Mouse (Mus musculus) hindbrain, embryonic 11.5 days (tissue): ENCODE measurements around the gene 5430419D17Rik. TPM values are rescaled to one million over a fixed set of nuclear protein-coding genes. Genes with fewer than 3 reads are reported as not detected.
A peak's percentile ranks its signal among the peaks of the same experiment; 100 is the strongest.

Experiments used
- ATAC-seq: fragments of 200-750 bp; cut with Nextera tagmentation; 2 replicates; pipeline ENCODE4 v1.8.0; 2017; ENCODE audit warnings: mild to moderate bottlenecking, moderate TSS enrichment, moderate library complexity; ENCODE audit not compliant: low FRiP score
- DNase-seq: peaks from one replicate; pipeline ENCODE4 v3.0.0-alpha.2; 2015; ENCODE audit warnings: low spot score
- H3K27ac ChIP-seq: fragments of 300-500 bp; sonication (generic); 2 replicates; pipeline ENCODE4 v1.5.1; 2014; ENCODE audit warnings: mild to moderate bottlenecking, low read depth, low read length
- H3K27me3 ChIP-seq: fragments of 300-500 bp; sonication (generic); 2 replicates; pipeline ENCODE4 v1.6.1; 2014; ENCODE audit warnings: mild to moderate bottlenecking, low read length, moderate library complexity, mixed read lengths; ENCODE audit not compliant: control insufficient read depth, insufficient read depth
- H3K36me3 ChIP-seq: fragments of 300-500 bp; sonication (generic); 2 replicates; pipeline ENCODE4 v1.6.1; 2014; ENCODE audit warnings: mild to moderate bottlenecking, low read length, moderate library complexity, mixed read lengths; ENCODE audit not compliant: control insufficient read depth, insufficient read depth
- H3K4me1 ChIP-seq: fragments of 300-500 bp; sonication (generic); replicated peaks from 2 replicates; pipeline ENCODE4 v1.6.1; 2014; ENCODE audit warnings: low read length, mixed read lengths; ENCODE audit not compliant: control insufficient read depth, insufficient read depth
- H3K4me2 ChIP-seq: fragments of 300-500 bp; sonication (generic); replicated peaks from 2 replicates; pipeline ENCODE4 v1.6.1; 2014; ENCODE audit warnings: mild to moderate bottlenecking, low read depth, low read length
- H3K4me3 ChIP-seq: fragments of 300-500 bp; sonication (generic); 2 replicates; pipeline ENCODE4 v1.5.1; 2014; ENCODE audit warnings: low read depth, low read length
- H3K9ac ChIP-seq: fragments of 300-500 bp; sonication (generic); 2 replicates; pipeline ENCODE4 v1.6.1; 2014; ENCODE audit warnings: low read depth, low read length
- H3K9me3 ChIP-seq: fragments of 300-500 bp; sonication (generic); 2 replicates; pipeline ENCODE4 v1.6.1; 2016; ENCODE audit warnings: low read length; ENCODE audit not compliant: control insufficient read depth
- WGBS: fragments of 180-500 bp; shearing (Covaris S2); extraction: QIAGEN DNeasy Blood & Tissue Kit; methylation state at CpG from one replicate; pipeline ENCODE4 v1.1.7; 2014; 5-methylcytosine and 5-hydroxymethylcytosine counted together
- polyA plus RNA-seq: library from polyadenylated mRNA; unstranded; fragments of >200 nt; fragmentation: Nextera tagmentation; extraction: Ambion mirVana; gene quantifications from 2 replicates; pipeline ENCODE4 v1.2.1, GENCODE M21; 2014

Gene 5430419D17Rik
- polyA plus RNA-seq, result not detected in 2 replicates

DNA sequence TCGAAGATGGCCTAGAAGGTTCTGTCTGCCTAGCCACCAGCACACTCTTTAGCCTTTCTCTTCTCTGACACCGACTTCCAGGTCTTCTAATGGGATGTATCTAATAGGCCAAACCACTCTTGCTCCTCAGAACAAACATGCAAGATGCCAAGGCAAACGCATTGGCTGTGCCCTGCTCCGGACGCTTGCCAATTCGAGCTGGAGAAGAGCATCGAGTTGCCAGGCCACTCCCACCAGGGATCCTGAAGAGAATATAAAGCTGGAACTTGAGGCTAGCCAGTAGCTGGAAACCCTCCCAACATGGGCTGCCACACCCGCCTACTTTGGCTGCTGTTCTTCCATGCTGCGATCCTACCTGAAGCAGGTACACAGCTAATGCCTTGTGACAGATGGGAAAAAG, at the start of gene 5430419D17Rik:
TSS of gene 5430419D17Rik (plus strand) at position 282 of the 400 bp plus-strand sequence.
- no peak within 1 kb of the TSS for H3K27ac ChIP-seq
- H3K36me3 ChIP-seq, result no peaks in the 10 kb centered on the region
- ATAC-seq, result no peak
- DNase-seq, result no peak
- H3K4me2 ChIP-seq, result no peak within 1 kb of the TSS
- H3K9me3 ChIP-seq, result no peaks in the 10 kb centered on the region
- H3K4me1 ChIP-seq, result no peaks in the 10 kb centered on the region
- WGBS, result 90% methylated on average over 9 of the region's 9 CpGs
- H3K27me3 ChIP-seq, result no peaks in the 10 kb centered on the region
- no peak within 1 kb of the TSS for H3K9ac ChIP-seq
- H3K4me3 ChIP-seq, result no peak within 1 kb of the TSS

DNA sequence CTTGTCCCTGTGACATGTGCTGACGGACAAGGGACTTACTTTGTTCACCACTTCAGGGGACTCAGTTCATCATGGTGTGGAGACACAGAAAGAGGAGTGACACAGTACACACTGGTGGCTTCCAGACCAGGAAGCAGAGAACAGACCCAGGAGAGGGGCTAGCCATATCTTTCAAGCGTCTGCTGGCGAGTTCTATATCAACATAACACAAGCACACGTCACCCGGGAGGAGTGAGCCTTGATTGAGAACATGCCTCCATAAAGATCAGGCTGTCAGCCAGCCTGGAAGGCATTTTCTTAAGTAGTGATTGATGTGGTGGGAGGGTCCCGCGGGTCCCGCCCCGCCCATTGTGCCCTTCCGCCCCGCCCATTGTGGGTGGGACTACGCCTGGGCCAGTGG, 44.2 kb upstream of the 5430419D17Rik start:
- Histone ChIP-seq H3K4me1 (no peaks in the 10 kb centered on the region), H3K9me3 (no peaks in the 10 kb centered on the region), H3K4me2 (no peak overlapping the region), H3K4me3 (no peak overlapping the region), H3K9ac (no peak overlapping the region), H3K36me3 (no peaks in the 10 kb centered on the region), H3K27ac (no peak overlapping the region), H3K27me3 (no peaks in the 10 kb centered on the region)
- DNase-seq, result peak; percentile 39
- WGBS, result 56% methylated on average over 12 of the region's 12 CpGs
- no peak for ATAC-seq

DNA sequence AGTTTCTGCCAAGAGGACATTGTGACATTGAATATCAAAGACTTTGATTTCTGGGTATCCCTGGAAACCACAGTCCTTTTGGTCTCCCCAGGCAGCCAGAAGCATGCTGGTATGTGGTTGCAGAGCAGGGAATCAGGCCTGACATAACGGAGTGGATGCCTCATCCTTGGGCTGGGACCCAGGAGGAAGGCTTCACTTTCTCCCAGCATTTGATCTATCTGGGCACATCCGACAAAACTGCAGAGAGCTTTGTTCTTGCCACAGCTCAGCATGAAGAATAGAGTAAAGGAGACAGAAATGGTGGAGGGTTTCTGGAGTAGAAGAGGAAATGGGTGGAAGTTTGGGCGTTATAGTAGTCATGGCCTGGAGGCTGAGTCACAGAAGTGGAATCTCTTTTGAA, 41.0 kb upstream of the 5430419D17Rik start:
- 78% methylated on average over 3 of the region's 3 CpGs for WGBS
- Histone ChIP-seq H3K27me3 (no peaks in the 10 kb centered on the region), H3K36me3 (no peaks in the 10 kb centered on the region), H3K4me2 (no peak overlapping the region), H3K4me1 (no peaks in the 10 kb centered on the region), H3K9ac (no peak overlapping the region), H3K9me3 (no peaks in the 10 kb centered on the region), H3K27ac (no peak overlapping the region), H3K4me3 (no peak overlapping the region)
- DNase-seq (no peak), ATAC-seq (no peak)

DNA sequence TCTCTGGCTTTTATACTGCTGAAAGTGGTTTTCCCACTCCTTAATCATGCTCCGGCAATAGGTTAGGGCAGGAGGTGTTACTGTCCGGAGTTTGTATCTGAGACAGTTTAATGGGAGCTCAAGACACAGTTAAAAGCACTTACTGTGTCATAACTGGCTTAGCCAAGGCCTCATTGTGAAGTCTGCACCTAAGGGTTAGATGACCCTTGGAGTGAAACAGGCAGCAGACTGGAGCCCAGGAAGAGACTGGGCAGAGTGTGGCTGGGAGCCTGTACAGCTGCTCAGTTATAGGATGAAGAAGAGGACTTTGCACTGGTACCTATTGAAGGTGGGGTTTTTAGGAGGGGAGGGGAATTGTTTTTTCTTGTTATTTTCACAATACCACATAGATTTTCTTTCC, 28.0 kb upstream of the 5430419D17Rik start, which contains the start of gene 4933402N03Rik:
TSS of gene 4933402N03Rik (minus strand) at position 101 of the 400 bp plus-strand sequence.
- H3K27ac ChIP-seq, result no peak within 1 kb of the TSS
- H3K27me3 ChIP-seq, result no peaks in the 10 kb centered on the region
- no peak within 1 kb of the TSS for H3K9ac ChIP-seq
- DNase-seq (no peak), ATAC-seq (no peak)
- WGBS, result 95% methylated on average over 2 of the region's 2 CpGs
- H3K4me1 ChIP-seq, result no peaks in the 10 kb centered on the region
- no peaks in the 10 kb centered on the region for H3K9me3 ChIP-seq
- H3K36me3 ChIP-seq, result no peaks in the 10 kb centered on the region
- no peak within 1 kb of the TSS for H3K4me2 ChIP-seq
- H3K4me3 ChIP-seq, result no peak within 1 kb of the TSS

DNA sequence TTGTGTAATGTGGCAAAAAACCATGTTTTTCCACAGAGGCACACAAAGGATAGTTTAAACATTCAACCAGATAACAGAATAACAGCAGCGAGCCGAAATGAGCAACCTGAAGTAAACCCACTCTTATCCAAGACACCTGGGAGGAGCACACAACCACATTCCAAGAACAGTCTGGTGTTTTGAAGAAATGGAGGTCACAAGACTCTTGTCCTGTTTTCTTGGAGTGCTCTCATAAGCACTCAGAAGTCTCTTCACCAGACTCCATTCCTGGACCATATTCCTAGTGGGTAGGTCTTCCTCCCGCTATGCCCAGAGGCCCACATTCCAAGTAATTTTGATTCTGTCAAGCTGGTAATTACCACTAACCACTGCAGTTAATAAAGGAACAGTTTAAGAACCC, 24.0 kb upstream of the 5430419D17Rik start:
- no peak overlapping the region for H3K4me2 ChIP-seq
- H3K9me3 ChIP-seq, result no peaks in the 10 kb centered on the region
- ATAC-seq, result no peak
- H3K4me3 ChIP-seq, result no peak overlapping the region
- H3K36me3 ChIP-seq, result no peaks in the 10 kb centered on the region
- no peak overlapping the region for H3K27ac ChIP-seq
- DNase-seq, result no peak
- H3K9ac ChIP-seq, result no peak overlapping the region
- WGBS, result 92% methylated on average over 3 of the region's 3 CpGs
- H3K27me3 ChIP-seq, result no peaks in the 10 kb centered on the region
- H3K4me1 ChIP-seq, result no peaks in the 10 kb centered on the region

DNA sequence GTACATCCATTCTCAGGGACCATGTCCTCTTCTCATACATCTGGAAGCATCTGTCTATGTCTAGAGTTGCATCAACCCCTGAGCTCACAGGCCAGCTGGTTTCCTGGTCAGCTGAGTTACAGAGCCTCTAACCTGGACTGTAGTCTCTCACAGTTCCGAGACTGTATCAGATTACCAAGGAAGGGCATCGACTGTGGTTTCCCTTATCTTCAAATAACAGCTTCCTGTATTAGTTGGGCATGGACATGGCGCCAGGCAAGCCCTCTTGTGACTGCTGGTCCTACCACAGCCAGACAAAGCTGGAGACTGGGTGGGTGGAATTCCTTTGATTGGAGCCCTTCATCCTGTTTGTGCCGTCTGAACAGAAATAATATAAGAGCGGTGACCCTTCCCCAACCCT, 21.2 kb upstream of the 5430419D17Rik start:
- no peak for DNase-seq
- no peak overlapping the region for H3K4me2 ChIP-seq
- H3K9ac ChIP-seq, result no peak overlapping the region
- H3K9me3 ChIP-seq, result no peaks in the 10 kb centered on the region
- H3K36me3 ChIP-seq, result no peaks in the 10 kb centered on the region
- ATAC-seq, result no peak
- no peak overlapping the region for H3K27ac ChIP-seq
- H3K4me1 ChIP-seq, result no peaks in the 10 kb centered on the region
- no peaks in the 10 kb centered on the region for H3K27me3 ChIP-seq
- H3K4me3 ChIP-seq, result no peak overlapping the region
- WGBS, result 88% methylated on average over 5 of the region's 5 CpGs

DNA sequence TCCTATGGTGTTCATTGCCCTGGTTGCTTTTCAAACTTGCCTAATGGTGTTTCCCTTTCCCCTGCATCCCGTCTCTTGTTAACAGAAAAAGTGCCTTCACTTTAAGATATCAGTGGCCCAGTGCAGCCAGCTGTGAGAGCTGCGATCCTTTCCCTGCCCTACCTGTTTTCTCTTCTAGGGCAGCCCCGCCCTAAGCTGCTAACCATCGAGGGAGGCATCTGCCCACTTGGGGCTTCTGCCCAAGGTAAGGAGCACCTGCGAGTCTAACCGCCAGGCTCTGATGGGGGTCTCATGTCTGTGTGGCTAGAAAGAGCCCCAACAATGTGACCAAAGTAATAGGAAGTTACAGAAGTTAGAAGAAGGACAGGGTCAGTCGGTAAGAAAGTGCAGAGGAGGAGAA, 12.0 kb upstream of the 5430419D17Rik start:
- ATAC-seq (no peak), DNase-seq (no peak)
- H3K9me3 ChIP-seq, result no peaks in the 10 kb centered on the region
- WGBS, result 80% methylated on average over 7 of the region's 7 CpGs
- H3K36me3 ChIP-seq, result no peaks in the 10 kb centered on the region
- no peaks in the 10 kb centered on the region for H3K27me3 ChIP-seq
- no peaks in the 10 kb centered on the region for H3K4me1 ChIP-seq
- no peak overlapping the region for H3K27ac ChIP-seq
- H3K4me2 ChIP-seq, result no peak overlapping the region
- H3K4me3 ChIP-seq, result no peak overlapping the region
- no peak overlapping the region for H3K9ac ChIP-seq

DNA sequence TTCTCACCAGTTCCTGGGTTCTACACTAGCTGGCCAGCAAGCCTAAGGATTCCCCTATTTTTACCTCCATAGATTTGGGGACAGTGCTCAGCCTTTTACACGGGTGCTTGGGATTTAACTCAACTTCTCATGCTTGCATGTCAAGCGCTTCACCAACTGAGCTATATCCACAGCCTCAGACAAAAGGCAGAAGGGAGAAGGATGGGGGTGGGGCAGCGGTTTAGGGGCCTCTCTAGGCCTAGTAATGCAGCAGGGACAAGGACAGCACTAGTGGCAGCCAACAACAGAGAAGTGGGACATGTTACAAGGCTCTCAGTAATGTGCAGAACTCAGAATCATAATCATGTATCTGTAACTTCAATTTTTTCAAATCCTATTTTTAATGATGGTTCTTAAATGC, 6.4 kb upstream of the 5430419D17Rik start:
- Histone ChIP-seq H3K4me1 (no peaks in the 10 kb centered on the region), H3K4me2 (no peak overlapping the region), H3K27me3 (no peaks in the 10 kb centered on the region), H3K9me3 (no peaks in the 10 kb centered on the region), H3K9ac (no peak overlapping the region), H3K36me3 (no peaks in the 10 kb centered on the region), H3K27ac (no peak overlapping the region), H3K4me3 (no peak overlapping the region)
- DNase-seq (no peak), ATAC-seq (no peak)
- 85% methylated on average over 3 of the region's 3 CpGs for WGBS

DNA sequence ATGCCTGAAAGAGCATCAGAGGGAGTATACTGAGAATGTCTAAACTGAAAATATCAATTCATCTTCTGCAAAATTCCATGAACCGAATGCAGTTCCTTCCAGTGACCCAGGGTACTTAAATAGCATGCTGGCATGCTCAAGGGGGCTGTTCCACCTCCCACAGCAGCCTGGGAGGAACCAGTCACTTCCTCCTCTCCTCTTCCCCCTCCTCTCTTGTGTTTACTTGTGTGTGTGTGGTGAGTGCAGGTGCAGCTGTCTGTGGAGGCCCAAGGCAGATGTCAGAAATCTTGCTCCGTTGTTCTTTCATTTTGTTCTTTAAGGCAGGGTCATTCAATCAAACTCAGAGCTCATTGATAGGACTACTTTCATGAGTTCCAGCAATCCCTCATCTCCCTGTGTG, 5.1 kb upstream of the 5430419D17Rik start:
- WGBS, result 65% methylated on average over 2 of the region's 2 CpGs
- DNase-seq (no peak), ATAC-seq (no peak)
- Histone ChIP-seq H3K9ac (no peak overlapping the region), H3K9me3 (no peaks in the 10 kb centered on the region), H3K27me3 (no peaks in the 10 kb centered on the region), H3K36me3 (no peaks in the 10 kb centered on the region), H3K4me1 (no peaks in the 10 kb centered on the region), H3K4me3 (no peak overlapping the region), H3K4me2 (no peak overlapping the region), H3K27ac (no peak overlapping the region)
